Mouse (Mus musculus): ENCODE data around the gene Sucnr1.
A peak's percentile ranks its signal among the peaks of the same experiment; 100 is the strongest.

Sucnr1 gene

DNA sequence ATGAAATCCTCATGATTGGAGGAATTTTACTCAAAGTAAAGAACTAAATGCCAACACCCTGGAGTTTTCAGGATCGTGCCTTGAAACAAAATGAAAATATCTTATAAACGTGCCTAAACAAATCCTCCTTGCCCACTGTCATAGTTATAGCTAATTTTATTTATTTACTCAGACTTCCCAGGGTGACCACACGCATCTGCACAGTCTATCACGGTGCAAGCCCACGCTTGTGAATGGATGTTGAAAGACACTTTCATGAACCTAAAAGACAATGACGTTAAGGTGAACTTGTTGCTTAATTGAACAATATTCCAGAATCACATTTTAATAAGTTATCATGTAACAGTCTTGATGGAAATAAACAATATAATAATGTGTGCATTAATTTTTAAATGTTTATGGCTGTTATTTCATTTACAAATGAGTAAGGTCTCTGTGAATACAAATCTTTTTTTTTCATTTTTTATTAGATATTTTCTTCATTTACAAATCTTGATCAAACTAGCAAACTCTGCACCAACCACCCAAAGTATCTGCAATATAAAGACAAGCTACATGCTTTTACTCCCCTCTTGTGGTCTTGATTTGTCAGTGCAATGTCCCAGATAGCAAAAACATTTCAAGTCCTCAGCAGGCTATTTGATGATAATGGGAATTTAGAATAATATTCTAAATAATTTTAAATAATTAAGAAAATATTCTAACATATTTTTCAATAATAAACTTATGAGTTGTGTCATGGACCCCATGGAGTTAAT, 30.4 kb downstream of the Sucnr1 start:
- DNase-seq (ENCODE audit: low spot score), result peak; percentile 29

DNA sequence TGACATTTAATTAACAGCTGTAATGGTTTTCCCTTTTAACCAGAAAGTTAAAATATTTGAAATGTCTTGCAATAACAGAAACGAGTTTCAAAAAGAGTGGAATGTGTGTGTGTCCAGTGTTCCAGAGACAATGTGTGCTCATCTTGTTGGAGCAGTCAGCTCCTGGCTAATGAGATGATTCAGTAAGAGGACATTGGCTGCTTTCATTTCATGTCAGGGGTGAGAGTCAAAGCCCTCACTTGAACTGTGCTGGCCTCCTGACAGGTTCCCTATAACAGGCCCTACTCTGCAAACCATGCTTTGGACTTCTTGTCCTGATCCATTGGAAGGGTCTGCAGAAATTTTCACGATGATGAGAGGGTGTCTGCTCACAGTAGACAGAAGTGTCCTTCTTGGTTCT, 32.9 kb downstream of the Sucnr1 start:
- no peak for DNase-seq (ENCODE audit: low spot score)

DNA sequence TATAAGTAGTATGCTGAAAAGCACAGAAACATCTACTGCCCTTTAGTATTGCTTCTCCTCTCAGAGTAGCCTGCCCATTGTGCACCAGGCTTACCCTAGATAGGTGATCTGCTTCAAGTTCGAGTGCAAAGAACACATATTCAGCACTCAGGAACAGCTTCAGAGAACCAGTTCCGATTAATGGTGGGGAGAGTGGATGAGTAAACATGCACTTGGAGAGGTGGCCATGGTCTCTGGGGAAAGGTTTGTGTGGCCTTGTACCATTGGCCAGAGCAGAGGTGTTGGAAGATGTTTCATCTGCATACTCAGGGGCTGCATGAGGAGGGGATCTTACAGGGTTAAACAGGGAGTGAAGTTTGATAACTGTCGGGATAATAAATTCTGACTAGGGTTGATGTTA, 39.8 kb downstream of the Sucnr1 start:
- DNase-seq (ENCODE audit: low spot score), result no peak

DNA sequence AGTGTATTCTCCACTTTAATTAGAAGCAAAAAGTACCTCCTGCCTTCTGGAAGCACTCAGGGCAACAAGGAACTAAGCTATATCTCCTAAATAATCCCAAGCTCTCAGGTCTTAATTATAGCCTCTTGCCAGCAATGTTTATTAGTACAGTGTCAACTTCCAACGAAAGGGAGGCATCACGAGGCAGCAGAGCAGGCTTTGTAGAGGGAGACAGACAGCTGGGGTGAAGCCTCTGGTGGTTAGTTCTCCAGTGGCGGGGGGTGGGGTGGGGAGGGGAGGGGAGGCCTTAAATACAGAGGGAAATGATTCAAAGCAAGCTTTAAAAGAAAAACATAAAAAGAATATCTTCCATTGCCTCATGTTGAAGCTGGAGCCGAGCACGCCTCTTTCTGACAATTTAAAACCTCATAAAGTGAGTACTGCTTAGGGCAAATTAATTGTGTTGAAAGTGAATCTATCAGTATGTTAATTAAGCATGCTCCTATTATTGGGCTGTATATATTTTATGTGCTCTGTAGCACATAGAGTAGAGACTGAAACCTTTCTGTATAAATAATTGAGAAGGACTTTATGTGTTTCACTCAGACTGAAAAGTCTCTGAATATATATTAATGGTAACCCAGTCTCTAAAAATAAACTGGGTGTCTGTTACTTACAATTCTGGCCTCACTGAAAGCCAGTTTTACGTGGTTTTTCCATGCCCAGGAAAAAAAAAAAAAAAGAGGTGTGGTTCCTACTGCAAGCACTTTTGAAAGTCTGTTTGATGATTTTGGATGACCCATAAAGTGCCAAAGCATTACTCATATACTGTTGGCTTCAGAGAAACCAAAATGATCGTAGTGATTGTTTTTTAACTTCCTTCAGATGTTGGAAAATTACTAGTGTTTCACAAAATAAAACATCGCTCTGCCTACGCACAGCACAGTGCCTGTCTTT, 42.5 kb downstream of the Sucnr1 start:
- no peak for DNase-seq (ENCODE audit: low spot score)

DNA sequence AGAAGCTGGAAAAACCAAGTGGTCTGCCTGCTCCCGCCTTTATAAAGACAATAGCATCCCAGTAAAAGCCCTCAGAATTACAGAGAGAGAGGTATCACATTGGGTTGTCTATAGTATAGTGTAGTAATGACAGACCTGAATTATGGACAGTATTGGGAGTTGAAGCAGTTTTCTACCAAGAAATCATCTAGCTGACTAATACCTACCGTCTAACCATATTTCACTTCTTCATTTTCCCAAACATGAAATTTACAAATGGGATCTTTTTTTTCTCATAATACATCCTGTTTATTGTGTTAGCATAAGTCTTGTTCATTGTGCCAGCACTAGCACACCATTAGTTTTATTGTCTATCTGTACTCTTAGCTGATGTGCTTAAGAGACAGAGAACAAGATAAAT, 44.9 kb downstream of the Sucnr1 start:
- DNase-seq (ENCODE audit: low spot score), result no peak

DNA sequence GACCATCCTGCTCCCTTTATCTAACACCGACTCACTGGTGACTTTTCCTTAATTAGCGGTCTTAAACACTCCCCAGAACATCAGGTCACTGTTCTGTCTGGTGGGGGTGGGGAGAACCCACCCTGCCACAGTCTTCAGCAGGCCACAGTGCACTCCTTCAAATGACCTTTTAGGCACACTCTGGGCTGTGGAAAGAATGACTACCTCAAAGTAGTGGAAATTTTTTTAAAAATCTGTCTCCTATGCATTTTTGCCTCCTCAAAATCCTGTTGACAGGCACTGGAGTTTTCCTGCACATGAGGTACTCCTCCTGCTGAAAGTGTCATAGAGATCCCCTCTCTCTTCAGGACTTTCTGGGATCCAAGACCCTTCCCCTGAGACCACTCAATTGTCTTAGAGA, 46.6 kb downstream of the Sucnr1 start:
- DNase-seq (ENCODE audit: low spot score), result no peak

DNA sequence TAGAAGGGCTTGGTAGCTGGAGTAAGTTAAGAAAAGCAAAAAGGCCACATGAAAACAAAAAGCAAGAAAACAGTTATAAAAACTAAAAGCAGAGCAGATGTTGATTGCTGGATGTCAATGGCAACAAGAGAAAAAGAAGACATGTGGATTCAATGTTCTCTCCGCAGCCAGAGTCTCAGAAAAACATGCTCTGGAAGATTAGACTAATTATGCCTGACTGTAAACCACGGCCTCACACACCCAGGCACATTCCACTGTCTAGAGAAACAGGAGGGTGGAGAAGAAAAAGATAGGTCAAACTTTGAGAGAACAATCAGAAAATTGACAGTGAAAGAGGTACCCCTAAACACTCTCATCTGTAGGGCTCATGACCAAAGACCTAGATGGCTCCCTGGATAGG, 54.1 kb downstream of the Sucnr1 start:
- DNase-seq (ENCODE audit: low spot score), result no peak
